Mouse (Mus musculus): ENCODE measurements around the gene Eps8.

The Eps8 gene

GRCm38 (mm10) chr6:137654776-137655175 lies at the start of gene Eps8:
TSS of gene Eps8 (minus strand) at chr6:137654876.
- DNase-seq (ENCODE audit: extremely low spot score, low spot score), result no peak

GRCm38 (mm10) chr6:137703431-137703830 lies 48.8 kb upstream of the Eps8 start:
- DNase-seq (ENCODE audit: extremely low spot score, low spot score), result no peak

DNA sequence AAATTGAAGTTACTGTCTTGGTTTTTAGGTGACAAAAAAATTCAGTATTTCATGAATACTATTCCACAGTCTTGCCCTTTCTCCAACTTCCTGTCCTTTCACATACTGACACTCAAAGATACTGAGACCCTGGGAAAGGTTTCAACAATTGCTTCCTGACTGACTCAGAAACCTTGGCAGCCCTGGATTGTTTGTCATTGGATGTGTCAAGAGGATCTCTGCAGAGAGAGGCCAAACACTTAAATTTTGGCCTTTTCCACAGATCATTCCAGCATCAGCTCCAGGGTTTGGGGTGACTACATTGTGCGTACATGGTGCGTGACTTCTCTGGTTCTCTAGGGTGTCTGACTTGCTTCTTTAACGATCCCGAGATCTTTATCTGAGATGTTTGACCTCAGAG lies 48.2 kb upstream of the Eps8 start:
- DNase-seq (ENCODE audit: extremely low spot score, low spot score), result no peak

GRCm38 (mm10) chr6:137702186-137702585 lies 47.5 kb upstream of the Eps8 start:
- no peak for DNase-seq (ENCODE audit: extremely low spot score, low spot score)

GRCm38 (mm10) chr6:137699434-137699833 lies 44.8 kb upstream of the Eps8 start:
- no peak for DNase-seq (ENCODE audit: extremely low spot score, low spot score)

DNA sequence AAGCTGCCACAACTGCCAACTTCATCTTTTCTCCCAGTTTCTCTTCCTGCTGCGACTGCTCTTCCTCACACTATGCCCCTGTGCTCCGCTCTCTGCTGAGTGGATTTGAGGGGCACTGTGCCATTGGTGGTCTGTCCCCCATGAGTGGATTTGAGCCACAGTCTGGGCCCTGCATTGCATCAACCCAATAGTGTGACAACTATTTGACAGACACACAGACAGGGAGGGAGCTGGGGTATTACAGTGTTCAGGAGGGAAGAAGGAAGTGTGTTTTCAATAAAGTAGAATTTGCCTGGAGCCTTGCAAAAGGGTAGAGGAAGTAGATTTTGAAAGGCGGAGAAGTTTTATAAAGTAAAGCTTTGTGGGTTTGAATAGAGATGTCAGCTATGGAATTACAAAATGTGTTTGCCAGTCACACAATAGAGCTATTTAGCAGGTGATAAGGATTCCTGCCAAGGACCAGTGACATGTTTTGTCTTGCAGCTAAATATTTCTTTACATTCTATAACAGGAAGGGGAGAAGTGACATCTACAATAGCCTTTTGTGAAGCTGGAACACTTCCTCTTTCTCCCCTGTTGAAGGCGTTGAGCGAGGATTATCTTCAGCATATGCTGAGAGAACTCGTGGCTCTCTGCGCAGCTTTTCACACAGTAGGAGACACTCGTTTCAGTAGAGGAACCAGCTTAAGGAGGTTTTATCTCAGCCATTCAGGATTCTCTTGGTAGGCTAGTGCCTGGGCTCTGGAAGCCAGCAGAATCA lies 41.9 kb upstream of the Eps8 start:
- DNase-seq (ENCODE audit: extremely low spot score, low spot score), result no peak

DNA sequence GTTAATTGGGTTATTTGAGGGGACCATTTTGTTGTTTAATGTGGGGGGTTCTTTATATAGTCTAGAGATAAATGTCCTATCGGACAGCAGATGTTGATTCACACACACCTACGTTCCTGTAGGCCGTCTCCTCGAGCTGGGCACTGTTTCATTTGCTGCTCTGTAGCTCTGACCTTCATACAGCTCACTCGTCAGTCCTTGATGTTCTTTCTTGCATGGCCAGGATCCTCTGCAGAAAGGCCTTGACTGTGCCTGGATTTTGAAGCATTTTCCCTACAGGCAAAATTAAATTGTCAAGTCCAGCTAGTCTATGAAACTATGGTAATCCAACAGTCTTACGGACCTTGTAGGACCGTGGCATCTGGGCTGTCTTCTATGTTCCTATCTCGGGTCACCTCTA lies 40.4 kb upstream of the Eps8 start:
- DNase-seq (ENCODE audit: extremely low spot score, low spot score), result no peak

DNA sequence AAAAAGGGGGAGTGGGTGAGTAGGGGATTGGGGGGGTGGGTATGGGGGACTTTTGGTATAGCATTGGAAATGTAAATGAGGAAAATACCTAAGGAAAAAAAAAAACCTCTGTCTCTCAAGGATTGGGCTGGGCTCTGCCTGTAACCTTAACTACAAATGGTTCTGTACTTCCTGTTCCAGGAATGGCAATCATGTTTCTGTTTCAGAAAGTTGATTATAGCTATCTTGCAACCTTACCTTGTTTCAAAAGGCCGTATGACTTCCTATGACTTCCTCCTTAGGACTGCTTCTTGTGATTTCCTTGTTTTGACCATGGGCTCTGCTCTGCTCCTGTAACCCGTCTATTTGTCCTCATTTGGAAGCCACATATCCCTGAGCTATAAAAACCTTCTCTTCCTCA lies 39.6 kb upstream of the Eps8 start:
- DNase-seq (ENCODE audit: extremely low spot score, low spot score), result no peak

GRCm38 (mm10) chr6:137690550-137691119 lies 36.0 kb upstream of the Eps8 start:
- no peak for DNase-seq (ENCODE audit: extremely low spot score, low spot score)

GRCm38 (mm10) chr6:137688506-137689105 lies 33.9 kb upstream of the Eps8 start:
- DNase-seq (ENCODE audit: extremely low spot score, low spot score), result no peak

GRCm38 (mm10) chr6:137688079-137688478 lies 33.4 kb upstream of the Eps8 start:
- DNase-seq (ENCODE audit: extremely low spot score, low spot score), result no peak

DNA sequence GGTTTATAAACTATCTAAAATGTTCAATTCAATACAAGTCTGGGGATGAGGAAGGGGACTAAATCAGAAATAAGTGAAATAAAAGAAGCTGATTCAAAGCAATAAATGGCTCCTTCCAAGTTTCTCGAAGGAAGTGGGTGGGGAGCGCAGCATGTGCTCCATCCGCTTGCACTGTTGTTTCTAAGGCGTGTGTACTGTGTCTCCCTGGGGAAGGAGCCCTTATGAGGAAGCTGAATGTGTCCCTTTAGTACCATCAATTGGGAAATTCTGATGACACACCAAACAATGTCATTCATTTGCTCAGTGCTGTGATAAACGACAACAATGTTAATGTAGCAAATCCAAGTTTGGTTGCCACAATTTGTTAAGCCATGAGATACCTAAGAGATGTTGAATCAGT lies 33.0 kb upstream of the Eps8 start:
- no peak for DNase-seq (ENCODE audit: extremely low spot score, low spot score)

- DNase-seq (ENCODE audit: extremely low spot score, low spot score), result no peak
These were observed 28.0 kb upstream of the Eps8 start for GRCm38 (mm10) chr6:137682629-137683028.

DNA sequence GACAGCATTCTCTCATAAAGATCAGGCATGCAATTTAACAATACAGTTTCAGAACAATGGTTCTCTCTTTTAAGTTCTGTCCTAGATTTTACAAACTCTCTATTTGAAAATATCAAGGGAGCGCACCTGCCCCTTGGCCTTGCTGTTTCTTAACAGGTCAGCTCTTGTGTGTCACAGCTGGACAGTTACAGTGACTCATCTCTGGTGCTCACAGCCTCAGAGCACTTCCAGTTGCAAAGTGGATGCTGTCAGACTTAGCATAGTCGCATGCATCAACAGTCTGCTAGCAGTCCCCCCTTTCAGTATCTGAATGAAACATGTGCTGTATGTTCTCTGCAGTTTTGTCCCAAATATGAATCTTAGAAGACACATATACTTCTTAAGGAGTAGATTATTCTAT lies 26.3 kb upstream of the Eps8 start:
- no peak for DNase-seq (ENCODE audit: extremely low spot score, low spot score)

GRCm38 (mm10) chr6:137676581-137676980 lies 21.9 kb upstream of the Eps8 start:
- DNase-seq (ENCODE audit: extremely low spot score, low spot score), result no peak

DNA sequence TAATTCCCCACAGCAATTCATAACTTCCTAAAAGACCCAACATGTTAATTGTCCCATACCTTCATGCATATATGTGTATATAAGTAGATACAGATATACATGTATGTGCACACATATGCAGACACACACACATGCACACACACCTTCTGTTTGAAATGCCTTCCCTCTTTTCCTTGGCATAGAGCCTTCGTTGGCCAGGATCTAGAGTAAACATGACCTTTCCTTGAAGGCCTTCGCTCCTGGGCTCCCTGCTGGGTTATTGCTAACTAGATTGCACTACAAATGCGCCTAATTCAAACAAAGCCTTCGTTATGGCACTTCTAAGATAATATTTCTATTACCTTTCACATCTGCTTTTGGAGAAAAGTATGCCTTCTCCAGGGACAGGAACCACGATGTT lies 20.9 kb upstream of the Eps8 start:
- DNase-seq (ENCODE audit: extremely low spot score, low spot score), result no peak

- DNase-seq (ENCODE audit: extremely low spot score, low spot score), result no peak
These were observed 18.6 kb upstream of the Eps8 start for GRCm38 (mm10) chr6:137673301-137673700.

GRCm38 (mm10) chr6:137671561-137671960 lies 16.9 kb upstream of the Eps8 start:
- DNase-seq (ENCODE audit: extremely low spot score, low spot score), result no peak

DNA sequence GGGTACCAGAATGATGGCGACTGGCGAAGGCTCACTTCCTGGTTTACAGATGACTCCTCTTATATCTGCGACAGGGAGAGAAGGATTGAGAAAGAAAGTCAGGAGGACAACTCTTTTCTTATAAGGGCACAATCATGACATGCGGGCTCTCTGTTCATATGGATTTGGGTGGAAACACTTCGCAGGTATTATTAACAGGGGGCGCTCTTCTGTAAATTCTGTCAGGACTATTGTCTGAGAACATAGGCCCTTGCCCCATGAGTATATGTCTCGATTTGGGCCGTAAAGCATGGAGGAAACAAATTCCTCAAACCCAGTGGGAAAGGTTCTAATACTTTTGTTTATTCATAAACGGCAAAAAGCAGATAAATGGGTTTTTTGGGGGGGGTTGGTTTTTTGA lies 16.1 kb upstream of the Eps8 start:
- DNase-seq (ENCODE audit: extremely low spot score, low spot score), result no peak

- no peak for DNase-seq (ENCODE audit: extremely low spot score, low spot score)
These were observed 15.2 kb upstream of the Eps8 start for GRCm38 (mm10) chr6:137669876-137670275.

GRCm38 (mm10) chr6:137669433-137669832 lies 14.8 kb upstream of the Eps8 start:
- no peak for DNase-seq (ENCODE audit: extremely low spot score, low spot score)

DNA sequence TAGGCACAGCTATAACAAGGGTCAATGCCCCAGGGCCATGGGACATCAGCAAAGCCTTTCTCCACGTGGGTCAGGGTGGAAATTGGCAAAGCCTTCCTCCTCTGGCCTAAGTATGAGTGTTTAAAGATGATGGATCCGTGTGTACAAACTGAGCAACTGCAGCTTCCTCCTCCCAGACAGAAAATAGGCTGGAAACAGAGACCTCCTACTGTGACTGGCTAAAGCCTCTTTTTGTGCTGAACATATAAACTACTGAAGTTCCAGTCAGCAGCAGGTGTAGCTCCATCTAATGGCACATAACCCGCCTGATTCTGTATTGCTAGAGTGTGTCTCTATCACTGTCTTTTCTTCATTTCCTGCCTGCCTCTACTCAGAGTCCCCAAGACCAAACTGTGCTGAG lies 13.7 kb upstream of the Eps8 start:
- DNase-seq (ENCODE audit: extremely low spot score, low spot score), result no peak

DNA sequence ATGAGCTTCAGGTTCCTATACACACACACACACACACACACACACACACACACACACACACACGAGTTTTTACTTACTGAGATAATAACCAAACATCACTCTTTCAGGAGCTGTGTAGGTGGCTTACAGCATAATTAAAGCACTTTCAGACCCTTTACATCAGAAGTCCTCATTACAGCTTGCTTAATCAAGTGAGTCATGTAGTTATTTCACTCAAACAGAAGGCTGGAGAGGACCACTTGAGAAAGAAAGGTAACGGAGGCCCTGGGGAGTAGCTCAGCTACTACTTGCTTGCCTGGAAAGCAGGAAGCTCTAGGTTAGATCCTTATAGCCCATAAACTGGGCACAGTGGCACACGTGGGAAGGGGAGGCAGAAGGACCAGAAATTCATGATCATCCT lies 13.0 kb upstream of the Eps8 start:
- no peak for DNase-seq (ENCODE audit: extremely low spot score, low spot score)
